ENCODE assay signal across 9 mouse cellular contexts in the genomic region with DNA sequence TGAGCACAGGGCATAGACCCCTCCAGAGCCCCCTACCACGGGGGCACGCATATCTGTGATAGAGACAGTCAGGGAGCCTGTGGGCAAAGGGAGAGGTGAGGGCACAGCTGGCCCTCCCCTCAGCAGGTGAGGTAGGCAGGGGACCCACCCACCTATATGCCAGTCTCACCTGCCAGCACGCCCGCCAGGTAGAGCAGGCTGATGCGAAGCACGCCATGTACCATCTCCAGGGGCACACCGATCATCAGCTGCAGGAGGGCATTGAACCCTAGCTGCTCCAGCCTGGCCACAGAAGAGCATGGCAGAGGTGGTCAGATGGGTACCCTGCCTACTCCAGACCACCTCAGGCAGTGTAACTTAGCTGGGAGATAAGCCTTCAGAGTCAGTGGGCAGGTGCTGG. TPM values are rescaled to one million over a fixed set of nuclear protein-coding genes. Genes with fewer than 3 reads are reported as not detected.
DNase-seq lines count a peak whose midpoint lies in the region; ATAC-seq and TF ChIP-seq lines count a peak whose summit lies in the region.
"Had no signal": no experiment of that assay in that cellular context is flagged by ENCODE, and none has a peak within 500 bp of the region (broad histone marks: within the 10 kb centered on the region; RNA-seq: fewer than 3 reads in every experiment).

No protein-coding gene starts in this region.

- no peak overlapping the region for H3K27ac ChIP-seq in forebrain, embryonic 12.5 days
- H3K27ac ChIP-seq in forebrain, embryonic 14.5 days (ENCODE audit: low read depth, low read length): no peak overlapping the region
- no peak overlapping the region for H3K27ac ChIP-seq in lung, embryonic 14.5 days (ENCODE audit: low read depth)
- H3K27ac ChIP-seq in limb, embryonic 12.5 days: no peak overlapping the region
- no peak overlapping the region for H3K27ac ChIP-seq in small intestine, adult 2 months (ENCODE audit: insufficient read depth, low read depth, low read length)

- no peaks in the 10 kb centered on the region for H3K9me3 ChIP-seq in forebrain, embryonic 12.5 days
- no peaks in the 10 kb centered on the region for H3K9me3 ChIP-seq in forebrain, embryonic 14.5 days (replicated peaks; ENCODE audit: control insufficient read depth, low read length)
- no peaks in the 10 kb centered on the region for H3K9me3 ChIP-seq in lung, embryonic 14.5 days (ENCODE audit: low read depth, low read length)
- no peaks in the 10 kb centered on the region for H3K9me3 ChIP-seq in limb, embryonic 12.5 days

- H3K4me2 ChIP-seq in forebrain, embryonic 12.5 days: 0 out of 2 replicates have a peak overlapping the region, but pooled peaks have one; percentile 84
- H3K4me2 ChIP-seq in forebrain, embryonic 14.5 days (ENCODE audit: low read length): no peak overlapping the region
- H3K4me2 ChIP-seq in lung, embryonic 14.5 days: peak overlapping the region; percentile 89; the same call in 1 of the 2 replicates
- H3K4me2 ChIP-seq in limb, embryonic 12.5 days: peak overlapping the region; percentile 98; the same call in 1 of the 2 replicates

- no peak overlapping the region for H3K9ac ChIP-seq in forebrain, embryonic 12.5 days
- no peak overlapping the region for H3K9ac ChIP-seq in forebrain, embryonic 14.5 days (ENCODE audit: low read length)
- no peak overlapping the region for H3K9ac ChIP-seq in lung, embryonic 14.5 days
- no peak overlapping the region for H3K9ac ChIP-seq in limb, embryonic 12.5 days (replicated peaks)

- ATAC-seq in forebrain, embryonic 12.5 days (ENCODE audit: low FRiP score): no peak
- ATAC-seq in forebrain, embryonic 14.5 days: no peak
- ATAC-seq in lung, embryonic 14.5 days (ENCODE audit: insufficient read depth): no peak
- no peak for ATAC-seq in limb, embryonic 12.5 days (ENCODE audit: insufficient number of reproducible peaks, insufficient read depth, low FRiP score, low TSS enrichment, low read depth)

- no peak for TF ChIP-seq CTCF in lung, embryonic 14.5 days (IDR thresholded peaks at IDR 0.05; ENCODE audit: low read depth)
- TF ChIP-seq CTCF in small intestine, adult 2 months (IDR thresholded peaks at IDR 0.05; ENCODE audit: extremely low read depth, insufficient read length, insufficient replicate concordance, low read depth, low read length): no peak

- H3K27me3 ChIP-seq in forebrain, embryonic 12.5 days: no peaks in the 10 kb centered on the region
- H3K27me3 ChIP-seq in forebrain, embryonic 14.5 days (replicated peaks; ENCODE audit: control insufficient read depth, insufficient read depth, low read length): no peaks in the 10 kb centered on the region
- H3K27me3 ChIP-seq in lung, embryonic 14.5 days (ENCODE audit: insufficient read depth, low read length): no peaks in the 10 kb centered on the region
- H3K27me3 ChIP-seq in limb, embryonic 12.5 days: no peaks in the 10 kb centered on the region
- H3K27me3 ChIP-seq in small intestine, adult 2 months (ENCODE audit: control insufficient read depth, insufficient read depth, low read length): no peaks in the 10 kb centered on the region

- no peak for DNase-seq in forebrain, embryonic 14.5 days (ENCODE audit: low spot score)
- no peak for DNase-seq in lung, embryonic 14.5 days
- DNase-seq in lung, postnatal 36 days: no peak
- no peak for DNase-seq in embryo, embryonic 10 days (ENCODE audit: low spot score)
- no peak for DNase-seq in spleen, postnatal 14 days (ENCODE audit: low spot score in 2 of 2)
- DNase-seq: spleen, adult 18-20 months had no signal

- H3K4me3 ChIP-seq in forebrain, embryonic 12.5 days (replicated peaks): no peak overlapping the region
- no peak overlapping the region for H3K4me3 ChIP-seq in forebrain, embryonic 14.5 days (ENCODE audit: low read depth, low read length)
- H3K4me3 ChIP-seq in lung, embryonic 14.5 days (ENCODE audit: low read depth, low read length): peak overlapping the region; percentile 82
- 0 out of 2 replicates have a peak overlapping the region, but pooled peaks have one; percentile 37 for H3K4me3 ChIP-seq in limb, embryonic 12.5 days (replicated peaks)
- H3K4me3 ChIP-seq in small intestine, adult 2 months (ENCODE audit: low read depth, low read length): 0 out of 2 replicates have a peak overlapping the region, but pooled peaks have one; percentile 80

- 91% methylated on average over 7 of the region's 7 CpGs for WGBS in forebrain, embryonic 12.5 days
- WGBS in forebrain, embryonic 14.5 days: 94% methylated on average over 7 of the region's 7 CpGs
- WGBS in lung, embryonic 14.5 days: 94% methylated on average over 7 of the region's 7 CpGs
- 95% methylated on average over 7 of the region's 7 CpGs for WGBS in limb, embryonic 12.5 days
- WGBS in small intestine, adult 2 months: 80% methylated on average over 7 of the region's 7 CpGs

- no peak for TF ChIP-seq POLR2A in small intestine, adult 2 months (IDR thresholded peaks at IDR 0.05; ENCODE audit: low read depth, low read length)

- peaks cover 52% of the 10 kb centered on the region for H3K36me3 ChIP-seq in forebrain, embryonic 12.5 days (replicated peaks)
- H3K36me3 ChIP-seq in forebrain, embryonic 14.5 days (ENCODE audit: control insufficient read depth, insufficient read depth, low read length): peaks cover 47% of the 10 kb centered on the region
- peaks cover 55% of the 10 kb centered on the region for H3K36me3 ChIP-seq in lung, embryonic 14.5 days (ENCODE audit: insufficient read depth)
- peaks cover 60% of the 10 kb centered on the region for H3K36me3 ChIP-seq in limb, embryonic 12.5 days
- peaks cover 29% of the 10 kb centered on the region for H3K36me3 ChIP-seq in small intestine, adult 2 months (ENCODE audit: control insufficient read depth, insufficient read depth, low read length)

- peaks cover 71% of the 10 kb centered on the region for H3K4me1 ChIP-seq in forebrain, embryonic 12.5 days
- peaks cover 48% of the 10 kb centered on the region for H3K4me1 ChIP-seq in forebrain, embryonic 14.5 days (ENCODE audit: control insufficient read depth, insufficient read depth, low read length)
- peaks cover 37% of the 10 kb centered on the region for H3K4me1 ChIP-seq in lung, embryonic 14.5 days (ENCODE audit: insufficient read depth)
- peaks cover 57% of the 10 kb centered on the region for H3K4me1 ChIP-seq in limb, embryonic 12.5 days (replicated peaks)
- H3K4me1 ChIP-seq in small intestine, adult 2 months (ENCODE audit: control insufficient read depth, insufficient read depth, insufficient read length, low read length): peaks cover 52% of the 10 kb centered on the region

RNA-seq across cellular contexts. Expression of gene Rhbdl1, which starts 1.8 kb away (rescaled TPM):
- 5.0 and 5.7 TPM in 2 replicates for polyA plus RNA-seq in forebrain, embryonic 12.5 days (2016; fragmentation: Nextera tagmentation; extraction: Ambion mirVana)
- 33.6 and 35.4 TPM in 2 replicates for polyA plus RNA-seq in forebrain, embryonic 14.5 days (2014; fragmentation: Nextera tagmentation; extraction: Ambion mirVana)
- 1.8 and 2.0 TPM in 2 replicates for polyA plus RNA-seq in lung, embryonic 14.5 days (2014; fragmentation: Nextera tagmentation; extraction: Ambion mirVana)
- 1.4 and 1.7 TPM in 2 replicates for polyA plus RNA-seq in limb, embryonic 12.5 days (2016; fragmentation: Nextera tagmentation; extraction: Ambion mirVana)
- 6.9 and 10.6 TPM in 2 replicates for polyA plus RNA-seq in small intestine, adult 2 months (2012; rRNA removed)

RNA-seq across cellular contexts. Expression of gene Stub1, which starts 2.1 kb away (rescaled TPM):
- 284 and 288 TPM in 2 replicates for polyA plus RNA-seq in forebrain, embryonic 12.5 days (2016; fragmentation: Nextera tagmentation; extraction: Ambion mirVana)
- polyA plus RNA-seq in forebrain, embryonic 14.5 days (2014; fragmentation: Nextera tagmentation; extraction: Ambion mirVana): 315 and 322 TPM in 2 replicates
- 335 and 367 TPM in 2 replicates for polyA plus RNA-seq in lung, embryonic 14.5 days (2014; fragmentation: Nextera tagmentation; extraction: Ambion mirVana)
- polyA plus RNA-seq in limb, embryonic 12.5 days (2016; fragmentation: Nextera tagmentation; extraction: Ambion mirVana): 313 TPM in 2 replicates
- polyA plus RNA-seq in small intestine, adult 2 months (2012; rRNA removed): 76.7 and 141 TPM in 2 replicates

RNA-seq across cellular contexts. Expression of gene Gm20683, which starts 6.3 kb away (rescaled TPM):
- polyA plus RNA-seq in forebrain, embryonic 12.5 days (2016; fragmentation: Nextera tagmentation; extraction: Ambion mirVana): 2.5 and 3.3 TPM in 2 replicates
- polyA plus RNA-seq in forebrain, embryonic 14.5 days (2014; fragmentation: Nextera tagmentation; extraction: Ambion mirVana): 5.1 and 6.2 TPM in 2 replicates
- 1.0 and 1.4 TPM in 2 replicates for polyA plus RNA-seq in lung, embryonic 14.5 days (2014; fragmentation: Nextera tagmentation; extraction: Ambion mirVana)
- polyA plus RNA-seq in limb, embryonic 12.5 days (2016; fragmentation: Nextera tagmentation; extraction: Ambion mirVana): 1.6 and 2.0 TPM in 2 replicates
- 28.3 and 55.5 TPM in 2 replicates for polyA plus RNA-seq in small intestine, adult 2 months (2012; rRNA removed)

RNA-seq across cellular contexts. Expression of gene Jmjd8, which starts 6.6 kb away (rescaled TPM):
- polyA plus RNA-seq in forebrain, embryonic 12.5 days (2016; fragmentation: Nextera tagmentation; extraction: Ambion mirVana): 65.7 and 69.5 TPM in 2 replicates
- 56.6 and 56.9 TPM in 2 replicates for polyA plus RNA-seq in forebrain, embryonic 14.5 days (2014; fragmentation: Nextera tagmentation; extraction: Ambion mirVana)
- 39.5 and 40.6 TPM in 2 replicates for polyA plus RNA-seq in lung, embryonic 14.5 days (2014; fragmentation: Nextera tagmentation; extraction: Ambion mirVana)
- 56.4 and 63.4 TPM in 2 replicates for polyA plus RNA-seq in limb, embryonic 12.5 days (2016; fragmentation: Nextera tagmentation; extraction: Ambion mirVana)
- polyA plus RNA-seq in small intestine, adult 2 months (2012; rRNA removed): 30.2 and 47.3 TPM in 2 replicates

RNA-seq across cellular contexts. Expression of gene Rhot2, which starts 9.3 kb away (rescaled TPM):
- 20.9 and 23.4 TPM in 2 replicates for polyA plus RNA-seq in forebrain, embryonic 12.5 days (2016; fragmentation: Nextera tagmentation; extraction: Ambion mirVana)
- 9.6 and 11.3 TPM in 2 replicates for polyA plus RNA-seq in forebrain, embryonic 14.5 days (2014; fragmentation: Nextera tagmentation; extraction: Ambion mirVana)
- 10.8 and 11.0 TPM in 2 replicates for polyA plus RNA-seq in lung, embryonic 14.5 days (2014; fragmentation: Nextera tagmentation; extraction: Ambion mirVana)
- polyA plus RNA-seq in limb, embryonic 12.5 days (2016; fragmentation: Nextera tagmentation; extraction: Ambion mirVana): 23.6 and 26.9 TPM in 2 replicates
- 54.9 and 87.5 TPM in 2 replicates for polyA plus RNA-seq in small intestine, adult 2 months (2012; rRNA removed)

Comparison
In these comparisons a context has a peak if more than half of its experiments do, and no peak if none do; other contexts are left out.
1. H3K4me3 ChIP-seq: peak in lung, embryonic 14.5 days (single experiment), limb, embryonic 12.5 days (single experiment) and small intestine, adult 2 months (single experiment); none in forebrain, embryonic 12.5 days (single experiment) and forebrain, embryonic 14.5 days (single experiment).